Mouse (Mus musculus): ENCODE data around the gene Ccdc125. TPM values are rescaled to one million over a fixed set of nuclear protein-coding genes. Genes with fewer than 3 reads are reported as not detected.

Ccdc125 gene
- polyA plus RNA-seq, 1 experiment from 2014 or later = 6.3 TPM

Other genes with a start within 250 kb of the Ccdc125 start
- not detected in 2 replicates for gene Naip1, start 216.8 kb upstream of the Ccdc125 start, polyA plus RNA-seq (2015; fragmentation: Nextera tagmentation; extraction: Ambion mirVana)
- gene Gtf2h2, start 177.1 kb upstream of the Ccdc125 start, polyA plus RNA-seq (2015; fragmentation: Nextera tagmentation; extraction: Ambion mirVana) = 81.4 and 82.1 TPM in 2 replicates
- gene Ocln, start 117.0 kb upstream of the Ccdc125 start, polyA plus RNA-seq (2015; fragmentation: Nextera tagmentation; extraction: Ambion mirVana) = 26.1 and 27.4 TPM in 2 replicates
- 14.0 and 15.3 TPM in 2 replicates for gene Marveld2, start 52.7 kb upstream of the Ccdc125 start, polyA plus RNA-seq (2015; fragmentation: Nextera tagmentation; extraction: Ambion mirVana)
- gene Ak6, start 18.7 kb upstream of the Ccdc125 start, polyA plus RNA-seq (2015; fragmentation: Nextera tagmentation; extraction: Ambion mirVana) = 268 and 298 TPM in 2 replicates
- 21.0 and 24.0 TPM in 2 replicates for gene Rad17, start 18.7 kb upstream of the Ccdc125 start, polyA plus RNA-seq (2015; fragmentation: Nextera tagmentation; extraction: Ambion mirVana)
- gene Taf9, start 18.1 kb upstream of the Ccdc125 start, polyA plus RNA-seq (2015; fragmentation: Nextera tagmentation; extraction: Ambion mirVana) = 13.7 and 13.9 TPM in 2 replicates
- gene Cdk7, start 61.2 kb downstream of the Ccdc125 start, polyA plus RNA-seq (2015; fragmentation: Nextera tagmentation; extraction: Ambion mirVana) = 106 and 107 TPM in 2 replicates
- gene Mrps36, start 74.9 kb downstream of the Ccdc125 start, polyA plus RNA-seq (2015; fragmentation: Nextera tagmentation; extraction: Ambion mirVana) = 171 and 186 TPM in 2 replicates
- 39.0 and 42.7 TPM in 2 replicates for gene Cenph, start 106.2 kb downstream of the Ccdc125 start, polyA plus RNA-seq (2015; fragmentation: Nextera tagmentation; extraction: Ambion mirVana)
- gene Ccnb1, start 116.9 kb downstream of the Ccdc125 start, polyA plus RNA-seq (2015; fragmentation: Nextera tagmentation; extraction: Ambion mirVana) = 256 and 259 TPM in 2 replicates
- gene Slc30a5, start 163.7 kb downstream of the Ccdc125 start, polyA plus RNA-seq (2015; fragmentation: Nextera tagmentation; extraction: Ambion mirVana) = 55.7 and 56.8 TPM in 2 replicates

Data from kidney, embryonic 15.5 days (tissue).